Mouse (Mus musculus) lung, postnatal 25 days (tissue): ENCODE data around the gene Nip7.
"Not testable (repeated sequence)": the region's sequence is repeated elsewhere in the genome, so short reads cannot be mapped to it uniquely, and the experiment has no call there.

Experiments
- DNase-seq: peaks from one replicate; pipeline ENCODE4 v3.0.0; 2022; ENCODE audit warnings: low spot score

Gene Nip7

GRCm38 (mm10) chr8:107056076-107056972, at the start of gene Nip7, which contains the start of gene Cog8:
TSS of gene Nip7 (plus strand) at chr8:107056877.
TSS of gene Cog8 (minus strand) at chr8:107056689.
- peak; percentile 98 for DNase-seq

- DNase-seq = no peak
Observed at GRCm38 (mm10) chr8:107007795-107008194, 48.9 kb upstream of the Nip7 start.

DNA sequence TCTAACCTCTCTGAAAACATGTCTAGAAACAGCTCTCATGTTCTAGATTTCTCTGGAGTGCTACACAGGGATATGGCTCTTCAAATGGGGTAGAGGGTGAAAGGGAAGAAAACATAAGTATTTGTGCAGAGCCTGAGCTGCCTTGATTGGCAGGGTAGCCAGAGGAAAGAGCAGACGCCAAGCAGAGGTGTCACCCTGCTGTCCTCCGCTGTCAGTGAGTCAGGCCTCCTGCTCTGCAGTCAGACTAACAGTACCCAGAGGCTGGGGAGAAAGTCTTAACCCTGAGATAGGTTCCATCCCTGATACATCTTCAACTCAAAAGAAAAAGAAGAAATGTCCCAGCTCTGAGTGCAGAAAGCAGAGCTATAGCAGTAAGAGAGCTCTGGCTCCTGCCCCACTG, 44.0 kb upstream of the Nip7 start:
- DNase-seq = no peak

DNA sequence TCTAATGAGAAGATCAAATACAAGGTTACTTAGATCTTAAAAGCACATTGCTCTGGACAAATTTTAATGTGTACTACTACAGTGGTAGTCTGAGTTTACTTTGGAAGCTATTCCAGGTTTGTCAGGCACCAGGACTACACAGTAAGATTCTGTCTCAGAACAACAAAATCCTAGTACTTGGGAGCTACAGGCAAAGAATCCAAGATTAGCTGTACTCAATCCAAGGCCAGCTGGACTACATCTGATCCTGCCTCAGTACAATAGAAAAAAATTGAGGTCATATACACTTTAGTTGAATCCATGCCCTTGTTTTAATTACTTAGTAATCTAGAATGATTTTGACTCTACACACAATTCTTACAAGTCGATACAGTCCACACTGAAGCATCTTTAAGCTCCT, 41.8 kb upstream of the Nip7 start:
- DNase-seq = no peak

GRCm38 (mm10) chr8:107023479-107023878, 33.2 kb upstream of the Nip7 start:
- no peak for DNase-seq

DNA sequence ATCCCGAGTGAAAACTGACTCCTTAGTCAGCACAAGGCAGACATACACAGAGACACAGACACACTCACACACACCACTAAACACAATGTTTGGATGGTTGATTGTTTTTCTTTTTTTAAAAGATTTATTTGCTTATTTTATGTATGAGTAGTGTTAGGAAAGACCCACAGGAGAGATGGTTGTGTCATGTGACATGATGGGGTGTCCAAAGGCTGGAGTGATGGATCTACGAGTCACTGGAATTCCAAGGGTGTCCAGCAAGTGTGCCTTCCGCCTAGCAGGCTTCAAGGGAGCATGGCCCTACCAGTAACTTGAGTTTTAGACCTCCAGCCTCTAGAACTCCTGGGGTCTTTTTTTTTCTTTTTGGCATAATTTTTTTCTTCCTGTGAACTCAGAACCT, 27.4 kb upstream of the Nip7 start:
- DNase-seq = no peak

- no peak for DNase-seq
Observed at GRCm38 (mm10) chr8:107030058-107030457, 26.6 kb upstream of the Nip7 start.

DNA sequence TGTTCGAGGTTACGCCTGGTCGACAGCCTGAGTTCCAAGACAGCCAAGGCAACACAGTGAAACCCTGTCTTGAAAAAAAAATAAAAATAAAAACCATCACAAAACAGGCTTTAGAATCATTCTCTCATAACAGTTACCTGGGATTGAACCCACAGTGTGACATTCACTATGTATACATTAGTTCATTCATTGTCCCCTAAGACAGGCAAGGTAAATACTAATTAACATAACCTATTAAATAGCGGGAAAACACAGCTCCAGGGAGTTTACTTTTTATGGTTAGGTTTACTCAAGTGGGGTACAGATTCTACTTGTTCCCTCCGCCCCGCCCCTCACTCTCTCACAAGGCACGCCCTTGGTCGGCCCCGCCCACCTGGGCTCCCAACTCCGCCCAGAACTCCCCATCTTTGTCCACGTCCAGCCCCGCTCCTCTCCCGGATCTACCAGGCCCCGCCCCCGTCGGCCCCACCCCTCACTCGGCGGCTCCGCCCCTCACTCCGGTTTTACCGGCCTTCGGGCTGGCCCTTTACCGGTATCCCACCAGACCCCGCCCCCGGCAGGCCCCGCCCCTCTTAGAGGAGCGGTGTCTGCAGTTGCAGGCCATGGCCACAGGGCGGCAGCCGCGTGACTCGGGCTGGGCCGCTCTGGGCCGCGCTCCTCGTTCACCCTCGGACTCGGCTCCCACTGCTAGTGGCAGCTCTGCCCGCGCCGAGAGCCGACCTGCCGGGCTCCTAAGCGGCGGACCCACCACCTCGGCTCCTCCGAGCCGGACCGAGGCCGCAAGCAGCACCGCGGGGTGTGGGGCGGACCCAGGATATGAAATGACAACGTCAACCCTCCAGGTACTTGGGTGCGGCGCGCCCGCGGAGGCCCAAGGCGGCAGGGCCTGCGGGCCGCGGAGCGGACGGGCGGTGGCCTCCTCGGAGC, 25.8 kb upstream of the Nip7 start, which contains the start of gene Vps4a:
Gene Vps4a, plus strand, starts transcription at position 573 of the 927 bp plus-strand sequence.
- DNase-seq = peak; percentile 96

DNA sequence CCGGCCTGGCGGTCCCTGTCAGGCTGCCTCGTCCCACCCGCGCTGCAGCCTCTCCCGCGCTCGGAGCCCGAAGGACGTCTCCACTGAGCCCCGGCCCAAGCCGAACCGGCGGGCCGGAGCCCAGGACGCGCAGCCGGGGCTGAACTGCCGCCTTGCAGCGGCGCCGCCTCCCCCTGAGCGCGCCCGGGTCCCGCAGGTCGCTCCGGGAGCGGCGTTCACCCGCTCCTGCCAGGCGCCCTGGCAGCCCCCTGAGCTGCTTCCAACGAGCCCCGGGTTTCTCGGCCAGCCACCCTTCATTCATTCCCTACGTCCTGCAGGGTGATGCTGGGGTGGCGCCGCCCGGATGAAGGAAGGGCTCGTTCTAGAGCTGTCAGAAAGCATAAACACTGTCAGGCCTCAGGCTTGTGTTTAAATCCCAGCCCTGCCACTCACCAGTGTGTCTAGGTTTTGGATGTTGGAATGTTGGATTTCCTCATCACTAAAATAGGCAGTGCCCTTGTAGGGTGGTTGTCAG, 25.0 kb upstream of the Nip7 start:
- DNase-seq = no peak

DNA sequence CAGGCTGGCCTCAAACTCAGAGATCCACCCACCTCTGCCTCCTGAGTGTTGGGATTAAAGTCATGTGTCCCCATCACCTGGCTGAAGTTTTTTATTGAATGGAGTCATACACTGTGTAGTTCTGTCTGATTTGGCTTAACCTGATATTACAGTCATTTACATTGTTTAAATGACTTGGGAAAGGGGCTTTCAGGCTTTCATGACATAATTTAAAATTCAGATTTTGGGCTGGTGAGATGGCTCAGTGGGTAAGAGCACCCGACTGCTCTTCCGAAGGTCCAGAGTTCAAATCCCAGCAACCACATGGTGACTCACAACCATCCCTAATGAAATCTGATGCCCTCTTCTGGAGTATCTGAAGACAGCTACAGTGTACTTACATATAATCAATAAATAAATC, 23.1 kb upstream of the Nip7 start:
- not testable (repeated sequence) for DNase-seq

- no peak for DNase-seq
Observed at GRCm38 (mm10) chr8:107035641-107036040, 21.0 kb upstream of the Nip7 start.

- no peak for DNase-seq
Observed at GRCm38 (mm10) chr8:107036626-107037025, 20.1 kb upstream of the Nip7 start.

- no peak for DNase-seq
Observed at GRCm38 (mm10) chr8:107040632-107041031, 16.0 kb upstream of the Nip7 start.

DNA sequence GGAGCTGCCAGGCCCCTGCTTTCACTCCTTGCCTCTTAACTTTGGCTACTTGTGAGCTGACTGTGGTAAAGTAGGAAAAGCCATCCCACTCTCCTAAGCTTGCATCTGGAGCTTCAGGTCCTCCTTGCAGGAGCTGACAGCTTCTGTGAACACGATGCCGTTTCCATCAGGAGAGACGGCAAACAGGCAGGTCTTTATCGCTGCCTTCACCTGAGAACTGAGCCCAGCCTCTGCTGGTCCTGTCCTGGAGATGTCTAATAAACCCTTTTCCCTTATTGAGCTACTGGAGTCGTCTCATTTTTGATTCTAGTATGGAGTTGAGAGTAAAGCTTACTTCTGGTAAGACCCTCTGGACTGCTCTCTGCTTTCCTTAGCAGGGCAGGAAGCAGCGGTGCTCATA, 11.2 kb upstream of the Nip7 start:
- no peak for DNase-seq

GRCm38 (mm10) chr8:107046976-107047375, 9.7 kb upstream of the Nip7 start:
- no peak for DNase-seq

DNA sequence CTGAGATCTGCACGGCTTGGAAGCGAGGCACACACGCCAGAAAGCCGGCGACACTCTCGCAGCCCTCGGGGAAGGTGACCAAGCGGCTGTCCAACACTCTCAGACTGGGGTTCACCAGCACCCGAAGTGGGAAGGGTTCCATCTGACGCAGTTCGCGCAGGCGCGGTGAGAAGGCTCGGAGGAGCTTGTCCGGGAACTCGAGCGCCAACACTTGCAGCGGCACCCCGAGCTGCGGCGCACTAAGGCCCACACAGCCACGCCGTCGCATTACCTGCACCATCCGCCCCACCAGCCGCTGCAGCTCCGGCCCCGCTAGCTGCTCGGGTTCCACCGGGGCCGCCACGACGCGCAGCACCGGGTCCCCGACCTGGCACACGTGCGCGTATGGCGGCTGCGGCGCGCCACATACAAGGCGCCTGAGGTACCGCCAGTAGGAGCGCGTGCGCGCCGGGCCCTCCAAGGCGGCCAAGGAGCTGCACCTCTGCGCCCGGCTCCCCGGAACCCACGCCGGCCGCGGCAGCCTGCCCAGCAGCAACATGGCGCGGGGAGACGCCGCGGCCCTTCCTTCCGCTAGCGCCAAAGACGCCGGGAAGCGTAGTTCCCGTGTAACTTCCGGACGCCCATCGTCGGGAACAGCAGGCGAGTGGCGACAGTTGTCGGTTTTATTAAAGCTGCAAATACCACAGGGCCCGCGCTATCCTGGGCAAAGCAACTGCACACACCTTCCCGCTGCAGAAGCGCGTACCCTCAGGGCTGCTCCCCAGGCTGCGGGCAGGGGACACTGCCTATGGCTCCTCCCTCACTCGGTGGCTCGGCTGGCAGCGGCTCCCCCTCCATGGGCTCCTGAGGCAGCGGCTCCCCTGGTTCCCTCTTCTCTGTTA, 8.4 kb upstream of the Nip7 start, which contains the start of gene Pdf:
Gene Pdf, minus strand, starts transcription at position 554 of the 881 bp plus-strand sequence.
- DNase-seq = peak; percentile 78

GRCm38 (mm10) chr8:107049480-107049879, 7.2 kb upstream of the Nip7 start:
- DNase-seq = no peak

- DNase-seq = no peak
Observed at GRCm38 (mm10) chr8:107052046-107052445, 4.6 kb upstream of the Nip7 start.

DNA sequence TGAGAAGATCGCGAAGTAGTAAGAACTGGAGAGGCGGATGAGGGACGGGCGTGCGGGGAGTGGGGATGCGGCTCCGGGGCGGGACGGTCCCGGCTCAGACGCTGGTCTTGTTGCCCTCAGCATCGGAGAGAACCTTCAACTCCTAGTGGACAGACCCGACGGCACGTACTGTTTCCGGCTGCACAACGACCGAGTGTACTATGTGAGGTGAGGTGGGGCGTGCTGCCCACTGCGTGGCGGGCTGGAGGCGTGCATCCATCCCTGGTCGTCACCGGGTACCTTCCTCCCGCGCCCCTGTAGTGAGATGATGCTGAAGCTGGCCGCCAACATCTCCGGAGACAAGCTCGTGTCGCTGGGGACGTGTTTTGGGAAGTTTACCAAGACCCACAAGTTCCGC, 294 bp downstream of the Nip7 start:
- DNase-seq = no peak

- no peak for DNase-seq
Observed at GRCm38 (mm10) chr8:107062613-107063012, 5.9 kb downstream of the Nip7 start.
